Mouse (Mus musculus): ENCODE data around the gene Il10rb.

Gene Il10rb

GRCm38 (mm10) chr16:91405640-91406584, at the start of gene Il10rb:
TSS of gene Il10rb (plus strand) at chr16:91406164.
- DNase-seq (ENCODE audit: low read depth, low spot score): peak; percentile 63

DNA sequence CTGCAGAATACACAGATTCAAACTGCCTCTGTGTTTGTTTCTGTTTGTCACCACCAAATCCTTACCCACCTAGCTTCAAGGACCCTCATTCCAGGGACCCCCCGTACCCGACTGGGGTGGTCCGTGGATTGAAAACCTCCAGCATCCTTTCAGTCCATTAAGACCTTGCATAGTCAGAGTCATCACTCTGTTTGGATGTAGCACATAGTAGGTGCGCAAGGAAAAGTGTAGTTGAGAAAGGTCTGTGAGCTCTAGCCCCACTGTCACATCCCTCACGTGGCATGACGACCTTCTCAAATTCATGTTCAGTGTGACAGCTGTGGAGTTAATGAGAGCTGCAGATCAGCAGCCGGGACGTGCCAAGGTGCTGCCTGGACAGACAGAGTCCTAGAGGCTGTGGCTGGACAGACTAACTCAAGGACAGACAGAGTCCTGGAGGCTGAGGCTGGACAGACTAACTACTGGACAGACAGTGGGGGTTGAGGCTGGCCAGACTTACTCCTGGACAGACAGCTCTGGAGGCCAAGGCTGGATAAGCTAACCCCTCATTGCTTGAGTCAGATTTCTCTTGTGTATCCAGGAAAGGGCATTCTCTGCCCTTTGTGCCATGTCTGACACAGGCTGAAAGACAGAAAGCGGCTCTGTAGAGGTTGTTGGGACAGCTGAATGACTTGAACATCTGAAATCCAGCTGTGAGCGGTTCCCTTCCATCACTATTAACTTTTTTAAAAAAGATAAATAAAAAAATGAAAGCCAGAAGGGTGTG, 49.0 kb upstream of the Il10rb start:
- no peak for DNase-seq (ENCODE audit: low read depth, low spot score)

GRCm38 (mm10) chr16:91357526-91357900, 48.5 kb upstream of the Il10rb start:
- no peak for DNase-seq (ENCODE audit: low read depth, low spot score)

DNA sequence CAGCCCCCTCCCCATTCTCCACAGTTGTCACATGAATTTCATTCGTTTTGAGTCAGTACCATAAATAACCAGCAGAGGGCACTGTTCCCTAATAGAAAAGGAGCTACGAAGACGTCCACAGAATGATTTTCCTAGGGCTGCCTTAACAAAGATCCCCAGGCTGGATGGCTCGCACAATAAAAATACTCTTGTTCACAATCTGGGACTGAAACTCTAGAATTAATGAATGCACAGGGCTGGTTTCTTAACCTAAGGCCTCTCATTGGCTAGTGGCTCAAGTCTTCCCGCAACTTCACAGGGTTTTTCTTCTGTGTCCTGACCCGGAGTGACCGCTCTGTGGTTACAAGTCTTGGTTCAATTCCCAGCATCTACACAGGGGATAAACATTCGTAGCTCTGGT, 47.4 kb upstream of the Il10rb start:
- peak; percentile 76 for DNase-seq (ENCODE audit: low read depth, low spot score)

- DNase-seq (ENCODE audit: low read depth, low spot score): no peak
Observed at GRCm38 (mm10) chr16:91359531-91359930, 46.4 kb upstream of the Il10rb start.

DNA sequence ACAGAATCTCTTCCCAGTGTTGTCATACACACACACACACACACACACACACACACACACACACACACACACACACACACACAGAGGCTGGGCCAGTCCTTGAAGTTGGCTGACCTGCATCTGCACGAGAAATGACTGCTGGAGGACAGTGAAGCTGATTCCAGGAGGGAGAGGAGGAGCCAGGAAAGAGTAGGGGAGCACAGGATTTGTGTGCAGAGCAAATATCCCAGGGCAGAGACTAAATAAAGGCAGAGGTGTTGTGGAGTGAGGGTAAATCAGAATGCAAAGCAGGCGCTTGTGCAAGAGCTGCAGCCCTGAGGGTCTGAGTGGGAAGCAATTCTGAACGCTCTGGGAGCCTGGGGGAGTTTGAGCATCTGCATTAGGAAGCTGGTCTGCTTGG, 45.8 kb upstream of the Il10rb start:
- DNase-seq (ENCODE audit: low read depth, low spot score): no peak

GRCm38 (mm10) chr16:91362006-91362405, 44.0 kb upstream of the Il10rb start:
- no peak for DNase-seq (ENCODE audit: low read depth, low spot score)

DNA sequence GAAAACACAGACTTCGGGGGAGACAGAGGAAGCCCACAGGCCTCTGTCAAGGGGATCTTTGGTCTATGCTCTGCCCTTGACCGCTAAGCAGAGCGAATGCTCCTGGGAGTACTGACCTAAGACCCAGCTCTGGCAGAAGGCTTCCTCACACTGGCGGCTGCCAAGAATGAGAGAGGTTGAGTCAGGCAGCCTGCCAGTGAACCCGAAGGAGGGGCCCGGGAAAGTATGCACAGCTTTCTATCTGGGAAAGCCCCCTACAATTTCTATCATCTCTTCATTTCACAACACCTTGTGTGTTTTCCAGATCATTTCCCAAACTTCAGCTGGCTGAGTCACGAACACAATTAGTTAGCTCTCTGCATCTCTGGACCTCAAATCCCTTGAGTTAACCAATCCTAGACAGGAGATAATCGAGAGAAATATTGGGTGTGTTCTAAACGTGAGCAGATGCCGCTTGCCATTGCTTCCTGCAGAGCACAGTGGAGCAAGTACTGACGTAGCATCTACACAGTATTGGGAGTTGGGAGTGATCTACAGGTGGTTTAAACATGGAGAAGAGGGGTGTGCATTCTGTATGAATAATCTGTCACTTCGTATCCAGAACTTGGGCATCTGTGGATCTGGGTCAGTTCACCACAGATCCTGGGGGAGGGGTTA, 43.2 kb upstream of the Il10rb start:
- no peak for DNase-seq (ENCODE audit: low read depth, low spot score)

GRCm38 (mm10) chr16:91363483-91363882, 42.5 kb upstream of the Il10rb start:
- no peak for DNase-seq (ENCODE audit: low read depth, low spot score)

DNA sequence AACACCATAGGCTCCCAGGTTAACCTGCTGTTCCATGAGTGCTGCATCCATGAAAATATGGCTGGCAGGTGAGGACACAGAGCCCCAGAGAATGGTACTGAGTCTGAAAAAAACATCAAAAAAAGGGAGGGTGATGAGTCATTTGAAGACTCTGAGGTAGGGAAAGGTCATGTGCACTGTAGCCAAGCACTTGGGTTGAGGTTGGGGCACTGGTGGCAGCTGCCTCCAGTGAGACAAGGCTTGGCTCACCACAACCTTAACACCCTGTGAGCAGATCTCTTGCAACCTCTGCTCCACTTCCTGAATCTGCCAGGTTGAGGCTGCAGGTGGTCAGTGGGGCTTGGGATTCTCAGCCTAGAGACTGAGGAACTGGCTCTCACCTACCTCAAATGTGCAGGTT, 39.4 kb upstream of the Il10rb start:
- DNase-seq (ENCODE audit: low read depth, low spot score): no peak

- DNase-seq (ENCODE audit: low read depth, low spot score): no peak
Observed at GRCm38 (mm10) chr16:91367066-91367465, 38.9 kb upstream of the Il10rb start.

DNA sequence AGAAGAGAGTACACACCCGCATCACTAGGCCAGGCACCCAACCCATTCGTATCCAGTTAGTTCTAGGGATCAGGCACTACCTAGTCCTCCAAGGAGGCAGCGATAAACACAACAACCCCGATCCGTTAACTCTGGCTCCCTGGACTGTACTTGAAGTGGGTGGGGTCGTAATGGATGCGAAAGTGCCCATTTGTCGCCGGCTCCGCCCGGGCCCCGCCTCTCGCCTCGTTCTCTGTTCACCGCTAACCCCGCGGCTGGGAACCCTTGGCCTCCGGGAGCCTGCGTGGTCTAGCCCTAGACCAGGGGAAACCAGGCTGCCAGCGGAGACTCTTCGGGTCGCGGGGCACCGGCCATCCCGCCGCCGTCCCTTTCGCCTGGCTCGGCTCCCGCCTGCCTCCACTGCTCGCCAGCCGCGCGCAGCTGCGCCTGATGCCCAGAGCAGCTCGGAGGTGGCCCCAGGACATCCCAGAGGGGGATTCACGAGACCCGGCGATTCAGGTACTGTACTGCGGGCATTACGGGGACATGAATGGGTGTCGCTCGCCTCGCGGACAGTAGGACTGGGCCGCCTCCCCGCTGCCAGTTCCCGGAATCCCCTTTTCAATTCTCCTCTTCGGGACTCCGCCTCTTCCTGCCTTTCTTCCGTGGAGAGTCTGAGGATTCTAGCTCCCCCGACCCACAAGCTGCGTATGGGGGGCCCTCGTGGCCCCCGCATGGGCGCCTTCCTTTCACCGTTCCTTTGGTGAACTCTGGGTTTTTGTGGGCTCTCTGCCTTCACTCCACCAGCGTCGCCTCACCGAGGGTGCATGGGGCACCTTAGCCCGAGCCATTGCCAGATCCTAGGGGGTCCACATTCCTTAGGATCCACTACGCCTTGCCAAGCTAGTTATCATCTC, 33.1 kb upstream of the Il10rb start, which contains the start of gene Ifnar2:
TSS of gene Ifnar2 (plus strand) at position 207 of the 896 bp plus-strand sequence.
- DNase-seq (ENCODE audit: low read depth, low spot score): peak; percentile 82

DNA sequence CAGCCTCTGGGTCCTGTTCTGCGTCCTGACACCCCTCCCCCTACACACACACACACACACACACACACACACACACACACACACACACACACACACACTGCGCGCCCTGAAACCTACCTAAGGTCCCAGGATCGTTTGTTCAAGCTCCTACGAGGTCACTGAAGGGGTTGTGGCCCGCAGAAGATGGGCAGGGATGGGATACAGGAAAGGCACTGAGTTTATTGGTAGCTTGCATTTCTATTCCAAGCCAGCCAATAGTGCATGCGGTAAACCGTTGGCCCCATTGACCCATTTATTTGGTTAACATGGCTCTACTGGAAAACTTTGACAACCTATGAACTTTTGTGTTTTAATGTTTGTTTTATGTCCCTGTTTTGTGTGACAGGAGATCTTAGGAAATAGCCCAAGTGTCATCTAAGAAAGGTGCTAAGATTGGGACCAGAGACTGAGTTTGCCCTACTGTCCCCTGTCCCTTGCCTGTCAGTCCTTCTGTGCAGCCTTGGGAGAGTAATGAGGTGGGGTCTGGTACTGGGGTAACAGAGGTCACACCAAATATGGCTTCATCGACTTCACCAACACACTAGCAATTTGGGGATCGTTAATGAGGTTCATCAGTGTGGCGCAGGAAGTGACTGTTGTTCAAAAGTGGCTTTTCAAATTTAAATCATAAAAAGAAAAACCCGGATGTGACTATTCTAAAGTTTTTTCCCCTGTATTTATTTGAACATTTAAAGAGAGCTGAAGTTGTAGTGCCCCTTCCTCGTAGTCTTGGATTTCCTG, 32.3 kb upstream of the Il10rb start:
- peak; percentile 17 for DNase-seq (ENCODE audit: low read depth, low spot score)

DNA sequence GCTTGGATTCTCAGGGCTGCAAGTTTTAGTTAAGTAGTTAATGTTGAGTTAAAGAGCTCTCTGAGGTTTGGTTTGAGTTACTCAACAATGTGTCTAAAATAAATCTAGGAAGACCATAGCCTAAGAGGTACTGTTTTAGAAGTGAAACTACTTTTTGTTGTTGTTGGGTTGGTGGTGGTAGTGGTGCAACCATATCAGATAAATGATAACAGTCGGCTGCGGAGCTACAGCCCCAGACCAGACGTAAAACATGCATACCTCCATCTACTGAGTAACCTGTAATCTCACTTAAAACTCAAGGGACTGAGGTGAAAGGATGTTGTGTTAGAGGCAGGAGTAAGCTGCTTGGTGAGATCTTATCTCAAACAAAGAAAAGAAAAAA, 31.7 kb upstream of the Il10rb start:
- no peak for DNase-seq (ENCODE audit: low read depth, low spot score)

DNA sequence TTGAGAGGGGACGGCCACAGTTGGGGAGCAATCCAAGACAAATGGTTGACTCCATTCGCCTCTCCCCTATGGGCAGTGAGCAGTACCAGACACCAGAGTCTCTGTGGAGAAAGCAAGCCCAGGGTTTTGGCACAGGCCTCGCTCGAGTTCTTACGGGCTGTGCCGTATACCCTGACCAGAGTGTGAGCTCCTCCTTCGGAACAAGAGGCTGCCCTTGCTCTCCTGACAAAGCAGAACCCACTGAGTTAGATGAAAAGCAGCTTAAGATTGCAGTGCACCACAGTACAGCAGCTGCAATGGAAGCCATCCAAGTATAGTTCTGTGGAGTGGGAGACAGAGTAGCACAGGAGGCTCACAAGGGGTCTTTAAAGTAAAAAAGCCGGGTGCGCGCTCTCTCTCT, 29.3 kb upstream of the Il10rb start:
- DNase-seq (ENCODE audit: low read depth, low spot score): no peak

GRCm38 (mm10) chr16:91378431-91378986, 27.5 kb upstream of the Il10rb start:
- no peak for DNase-seq (ENCODE audit: low read depth, low spot score)

DNA sequence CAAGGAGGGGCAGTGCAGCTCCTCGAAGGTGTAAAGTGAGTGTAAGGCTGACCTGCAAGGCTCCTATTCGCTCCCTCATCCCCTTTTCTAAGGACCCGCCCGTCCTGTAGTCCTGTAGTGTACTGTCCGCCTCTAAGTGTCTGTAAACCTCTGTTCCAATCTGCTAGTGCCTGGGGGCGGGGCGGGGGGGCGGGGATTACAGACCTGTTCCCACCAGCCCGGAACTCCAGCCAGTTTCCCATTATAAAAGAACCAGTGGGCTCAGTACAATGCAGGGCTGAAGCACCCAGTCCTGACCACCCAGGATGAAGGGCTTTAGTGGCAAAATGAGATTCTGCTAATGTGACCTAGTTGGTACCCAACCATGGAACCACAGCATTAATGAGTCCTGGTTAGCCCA, 27.0 kb upstream of the Il10rb start:
- no peak for DNase-seq (ENCODE audit: low read depth, low spot score)

DNA sequence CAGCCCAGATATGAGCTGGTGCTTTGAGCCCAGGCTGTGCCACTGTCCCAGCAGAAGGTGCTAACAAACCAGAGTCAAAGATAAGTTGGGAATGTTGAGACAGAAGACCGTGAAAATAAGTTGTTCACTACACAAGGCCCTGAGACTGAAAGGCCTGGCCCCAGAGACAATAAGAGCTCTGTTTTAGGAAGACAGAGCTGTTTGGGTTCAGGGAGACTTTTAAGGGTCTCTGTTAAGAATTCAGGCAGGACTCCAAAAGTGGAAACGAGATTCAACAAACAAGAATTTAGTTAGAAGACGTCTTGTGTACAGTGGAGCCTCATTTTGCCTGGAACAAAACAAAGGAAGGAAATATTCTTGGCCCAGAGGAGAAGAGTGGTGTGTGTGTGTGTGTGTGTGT, 26.6 kb upstream of the Il10rb start:
- DNase-seq (ENCODE audit: low read depth, low spot score): no peak

DNA sequence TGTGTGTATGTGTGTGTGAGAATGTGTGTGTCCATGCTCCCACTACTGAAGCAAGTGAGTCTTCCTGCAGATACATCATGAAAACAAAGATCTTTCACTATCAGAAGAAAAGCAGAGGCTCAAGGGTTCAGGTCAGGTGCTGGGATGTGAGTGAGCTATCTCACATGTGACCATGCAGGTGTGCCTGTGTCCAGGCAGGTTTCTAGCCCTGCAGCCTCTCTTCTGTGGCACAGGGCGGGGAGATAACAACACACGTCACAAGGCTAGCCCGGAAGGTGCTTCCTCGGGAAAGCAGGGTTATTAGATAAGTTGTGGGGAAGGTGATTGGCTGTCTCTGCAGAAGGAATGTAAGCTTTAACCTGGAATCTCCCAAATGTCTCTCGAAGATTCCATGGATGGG, 25.8 kb upstream of the Il10rb start:
- DNase-seq (ENCODE audit: low read depth, low spot score): no peak

DNA sequence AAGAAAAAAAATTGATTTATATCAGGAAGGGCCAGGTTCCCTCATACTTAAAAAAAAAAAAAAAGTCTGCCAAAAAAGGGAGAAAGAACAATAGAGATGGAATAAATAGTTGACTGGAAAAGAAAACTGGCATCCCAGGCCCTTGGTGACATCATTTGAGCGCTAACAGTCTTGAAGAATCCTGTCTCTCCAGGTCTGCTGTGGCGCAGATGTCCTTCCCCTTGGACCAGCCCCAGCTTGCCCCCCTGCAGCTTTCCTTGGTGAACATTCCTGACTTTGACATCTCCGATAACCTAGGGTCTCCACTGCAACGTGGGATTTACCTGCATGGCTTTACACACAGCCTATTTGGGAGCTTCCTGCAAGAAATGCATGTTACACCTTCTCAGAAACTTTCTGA, 24.4 kb upstream of the Il10rb start:
- no peak for DNase-seq (ENCODE audit: low read depth, low spot score)

Data from c-Kit-negative CD71-positive TER-119-positive erythroid progenitor cells, embryonic 14.5 days (primary cell).